Mouse (Mus musculus) cerebellum, postnatal 36 days (tissue): ENCODE measurements around the gene Phactr1.
A peak's percentile ranks its signal among the peaks of the same experiment; 100 is the strongest.

Source experiments
- DNase-seq, 2 experiments: peaks; one replicate each; pipeline ENCODE4 v3.0.0; 2021 to 2022; ENCODE audit warnings: mixed read lengths in 2 of 2

The Phactr1 gene

GRCm38 (mm10) chr13:43053201-43053600 is 372.8 kb downstream of the Phactr1 start:
- DNase-seq: no peak

GRCm38 (mm10) chr13:43055136-43055535 is 374.7 kb downstream of the Phactr1 start:
- no peak for DNase-seq

- DNase-seq: no peak
Observed at GRCm38 (mm10) chr13:43057104-43057503, 376.7 kb downstream of the Phactr1 start.

GRCm38 (mm10) chr13:43063355-43063754 is 382.9 kb downstream of the Phactr1 start:
- no peak for DNase-seq

GRCm38 (mm10) chr13:43068716-43069265 is 388.4 kb downstream of the Phactr1 start:
- DNase-seq: peak in 1 of 2 experiments; percentile 14

GRCm38 (mm10) chr13:43070496-43070895 is 390.1 kb downstream of the Phactr1 start:
- no peak for DNase-seq

- no peak for DNase-seq
Observed at GRCm38 (mm10) chr13:43070971-43071370, 390.5 kb downstream of the Phactr1 start.

GRCm38 (mm10) chr13:43075456-43075855 is 395.0 kb downstream of the Phactr1 start:
- no peak for DNase-seq

- DNase-seq: no peak
Observed at GRCm38 (mm10) chr13:43077485-43077884, 397.1 kb downstream of the Phactr1 start.

GRCm38 (mm10) chr13:43085226-43085625 is 404.8 kb downstream of the Phactr1 start:
- DNase-seq: no peak

- peak; percentile 50 to 57 for DNase-seq
Observed at GRCm38 (mm10) chr13:43094365-43094764, 413.9 kb downstream of the Phactr1 start.

- no peak for DNase-seq
Observed at GRCm38 (mm10) chr13:43102943-43103342, 422.5 kb downstream of the Phactr1 start.

- no peak for DNase-seq
Observed at GRCm38 (mm10) chr13:43104496-43104895, 424.1 kb downstream of the Phactr1 start.

- peak; percentile 87 to 89 for DNase-seq
Observed at GRCm38 (mm10) chr13:43112280-43112679, 431.9 kb downstream of the Phactr1 start.

- DNase-seq: no peak
Observed at GRCm38 (mm10) chr13:43112707-43113106, 432.3 kb downstream of the Phactr1 start.

- DNase-seq: no peak
Observed at GRCm38 (mm10) chr13:43113141-43113540, 432.7 kb downstream of the Phactr1 start.

- no peak for DNase-seq
Observed at GRCm38 (mm10) chr13:43122306-43123070, 442.1 kb downstream of the Phactr1 start.

GRCm38 (mm10) chr13:43123895-43124682 is 443.7 kb downstream of the Phactr1 start:
- DNase-seq: no peak

- no peak for DNase-seq
Observed at GRCm38 (mm10) chr13:43124683-43125074, 444.3 kb downstream of the Phactr1 start.

GRCm38 (mm10) chr13:43130161-43130560 is 449.7 kb downstream of the Phactr1 start:
- no peak for DNase-seq

GRCm38 (mm10) chr13:43131741-43132191 is 451.3 kb downstream of the Phactr1 start:
- no peak for DNase-seq

- peak in 1 of 2 experiments; percentile 11 for DNase-seq
Observed at GRCm38 (mm10) chr13:43132859-43133258, 452.4 kb downstream of the Phactr1 start.

- no peak for DNase-seq
Observed at GRCm38 (mm10) chr13:43133400-43133799, 453.0 kb downstream of the Phactr1 start.

GRCm38 (mm10) chr13:43134468-43134867 is 454.0 kb downstream of the Phactr1 start:
- DNase-seq: no peak
